Mouse (Mus musculus): Measurements from ENCODE around the gene Apoa1. TPM values are rescaled to one million over a fixed set of nuclear protein-coding genes. Genes with fewer than 3 reads are reported as not detected.

Apoa1 gene
- total RNA-seq, 1 experiment from 2014 or later = not detected

- no peak for ATAC-seq (replicated peaks; ENCODE audit: low read depth, poor library complexity, severe bottlenecking)
Observed at GRCm38 (mm10) chr9:46256177-46256576, 27.8 kb downstream of the Apoa1 start.

GRCm38 (mm10) chr9:46256658-46257385 lies 28.4 kb downstream of the Apoa1 start:
- no peak for ATAC-seq (replicated peaks; ENCODE audit: low read depth, poor library complexity, severe bottlenecking)

- ATAC-seq (replicated peaks; ENCODE audit: low read depth, poor library complexity, severe bottlenecking) = peak; percentile 83
Observed at GRCm38 (mm10) chr9:46257546-46257945, 29.2 kb downstream of the Apoa1 start.

- ATAC-seq (replicated peaks; ENCODE audit: low read depth, poor library complexity, severe bottlenecking) = no peak
Observed at GRCm38 (mm10) chr9:46259111-46259510, 30.7 kb downstream of the Apoa1 start.

- no peak for ATAC-seq (replicated peaks; ENCODE audit: low read depth, poor library complexity, severe bottlenecking)
Observed at GRCm38 (mm10) chr9:46261131-46261530, 32.8 kb downstream of the Apoa1 start.

- ATAC-seq (replicated peaks; ENCODE audit: low read depth, poor library complexity, severe bottlenecking) = no peak
Observed at GRCm38 (mm10) chr9:46268343-46268873, 40.0 kb downstream of the Apoa1 start, which contains the start of gene Apoa5. Apoa5 (plus strand) TSS chr9:46268633.

GRCm38 (mm10) chr9:46269125-46269524 lies 40.7 kb downstream of the Apoa1 start:
- ATAC-seq (replicated peaks; ENCODE audit: low read depth, poor library complexity, severe bottlenecking) = no peak

- ATAC-seq (replicated peaks; ENCODE audit: low read depth, poor library complexity, severe bottlenecking) = no peak
Observed at GRCm38 (mm10) chr9:46270782-46271181, 42.4 kb downstream of the Apoa1 start.

GRCm38 (mm10) chr9:46272070-46272469 lies 43.7 kb downstream of the Apoa1 start:
- ATAC-seq (replicated peaks; ENCODE audit: low read depth, poor library complexity, severe bottlenecking) = peak; percentile 73

GRCm38 (mm10) chr9:46272677-46273454 lies 44.5 kb downstream of the Apoa1 start, which contains the start of gene Zpr1:
Zpr1 (plus strand) TSS chr9:46273064.
- peak; percentile 89 for ATAC-seq (replicated peaks; ENCODE audit: low read depth, poor library complexity, severe bottlenecking)

- no peak for ATAC-seq (replicated peaks; ENCODE audit: low read depth, poor library complexity, severe bottlenecking)
Observed at GRCm38 (mm10) chr9:46274494-46274893, 46.1 kb downstream of the Apoa1 start.

Other genes with a start within 250 kb of the Apoa1 start
- gene Pafah1b2, start 215.9 kb upstream of the Apoa1 start, total RNA-seq (2017) = 88.3 and 101 TPM in 2 replicates
- 21.1 and 25.1 TPM in 2 replicates for gene Sik3, start 215.8 kb upstream of the Apoa1 start, total RNA-seq (2017)
- not detected in 2 replicates for gene Apoc3, start 7.1 kb downstream of the Apoa1 start, total RNA-seq (2017)
- gene Apoa4, start 12.1 kb downstream of the Apoa1 start, total RNA-seq (2017) = not detected in 2 replicates
- gene Apoa5, start 40.1 kb downstream of the Apoa1 start, total RNA-seq (2017) = not detected in 2 replicates
- gene Zpr1, start 44.5 kb downstream of the Apoa1 start, total RNA-seq (2017) = 50.0 and 51.2 TPM in 2 replicates
- 12.1 and 16.4 TPM in 2 replicates for gene Bud13, start 54.4 kb downstream of the Apoa1 start, total RNA-seq (2017)
- not detected in 2 replicates for gene 4931429L15Rik, start 91.4 kb downstream of the Apoa1 start, total RNA-seq (2017)

All from common myeloid progenitor, adult 5-6 weeks (primary cell).